Mouse (Mus musculus) fat pad, adult 2 months (tissue): ENCODE data around the gene H2-M3.
"Not testable (repeated sequence)": the region's sequence is repeated elsewhere in the genome, so short reads cannot be mapped to it uniquely, and the experiment has no call there.

Experiments used
- DNase-seq: peaks from one replicate; pipeline ENCODE4 v3.0.0-alpha.2; 2011; ENCODE audit warnings: low read depth, low spot score; ENCODE audit errors: extremely low read depth

Gene H2-M3

DNA sequence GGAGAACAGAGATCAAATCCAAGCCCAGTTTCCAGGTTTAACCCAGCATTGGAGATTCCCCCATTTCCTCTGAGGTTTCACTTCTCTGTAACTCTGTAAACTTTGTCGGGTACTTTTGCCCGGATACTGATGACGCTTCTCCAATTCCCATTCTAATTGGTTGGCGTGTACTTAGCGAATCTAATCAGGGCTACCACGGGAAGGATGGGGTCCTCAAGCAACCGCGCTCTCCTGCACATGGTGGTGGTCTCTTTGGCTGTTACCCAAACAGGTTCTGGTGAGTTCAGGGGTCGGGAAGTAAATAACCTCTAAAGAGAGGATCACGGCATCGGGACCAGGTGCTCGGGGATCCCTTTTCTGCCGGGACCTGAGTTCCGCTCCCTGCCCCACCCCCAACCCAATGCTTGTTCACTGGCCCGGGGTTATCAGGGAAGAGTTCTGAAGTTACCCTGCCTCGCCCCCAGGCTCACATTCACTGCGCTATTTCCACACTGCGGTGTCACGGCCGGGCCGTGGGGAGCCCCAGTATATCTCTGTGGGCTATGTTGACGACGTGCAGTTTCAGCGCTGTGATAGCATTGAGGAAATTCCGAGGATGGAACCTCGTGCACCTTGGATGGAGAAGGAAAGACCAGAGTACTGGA lies at the start of gene H2-M3:
TSS of gene H2-M3 (plus strand) at position 163 of the 644 bp plus-strand sequence.
- peak; percentile 1 for DNase-seq

DNA sequence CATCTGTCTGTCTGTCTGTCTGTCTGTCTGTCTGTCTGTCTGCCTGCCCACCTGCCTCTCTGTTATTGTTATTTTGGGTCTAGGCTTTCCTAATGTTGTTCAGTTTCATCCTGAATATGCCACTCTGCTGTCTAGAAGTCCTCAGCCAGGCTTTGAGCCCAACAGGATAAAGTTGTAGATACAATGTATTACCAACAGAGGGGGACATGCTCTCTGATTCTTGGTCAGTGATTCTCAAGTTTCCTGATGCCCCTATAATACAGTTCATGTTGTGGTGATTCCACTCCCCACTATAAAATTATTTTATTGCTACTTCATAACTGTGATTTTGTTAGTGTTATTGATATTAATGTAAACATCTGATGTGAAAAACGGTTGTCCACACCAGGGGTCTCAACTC lies 48.1 kb upstream of the H2-M3 start:
- no peak for DNase-seq

DNA sequence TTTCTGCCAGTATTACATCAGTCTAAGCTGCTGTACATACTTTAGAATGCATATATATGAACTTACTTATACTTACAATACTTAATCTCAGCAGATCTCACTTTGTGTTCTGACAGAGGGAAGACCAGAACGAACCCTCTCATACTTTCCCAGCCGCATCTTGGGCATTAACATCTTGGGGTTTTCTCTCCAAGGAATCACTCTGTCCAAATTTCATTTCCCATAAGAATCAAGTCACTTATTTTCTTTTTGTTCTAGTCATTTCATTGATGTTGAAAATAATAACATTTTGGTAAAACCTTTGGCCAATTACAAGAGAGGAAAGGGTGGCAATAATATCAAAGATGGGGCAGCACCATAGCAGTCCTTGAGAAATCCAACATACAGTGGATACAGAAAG lies 32.8 kb upstream of the H2-M3 start, which contains the start of gene Olfr97:
TSS of gene Olfr97 (minus strand) at position 101 of the 400 bp plus-strand sequence.
- DNase-seq, result not testable (repeated sequence)

DNA sequence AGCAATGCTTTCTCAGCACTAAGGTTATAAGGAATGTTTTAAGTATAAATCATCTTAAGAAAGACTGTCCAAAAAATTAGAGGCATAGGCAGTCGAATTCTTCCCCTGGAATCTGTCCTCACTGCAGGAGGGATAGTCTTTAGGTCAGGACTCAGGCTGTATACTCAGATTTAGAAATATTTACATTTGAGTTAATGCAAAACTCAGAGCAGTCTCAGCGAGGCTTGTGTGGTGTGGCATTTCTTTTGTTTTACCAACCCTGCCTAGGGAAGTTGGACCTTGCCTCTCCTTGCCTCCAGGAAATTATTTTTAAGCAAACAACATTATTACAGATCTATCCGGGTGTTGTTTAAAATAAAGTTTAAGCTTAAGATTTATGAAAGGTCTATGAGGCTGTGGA lies 27.8 kb upstream of the H2-M3 start:
- no peak for DNase-seq

DNA sequence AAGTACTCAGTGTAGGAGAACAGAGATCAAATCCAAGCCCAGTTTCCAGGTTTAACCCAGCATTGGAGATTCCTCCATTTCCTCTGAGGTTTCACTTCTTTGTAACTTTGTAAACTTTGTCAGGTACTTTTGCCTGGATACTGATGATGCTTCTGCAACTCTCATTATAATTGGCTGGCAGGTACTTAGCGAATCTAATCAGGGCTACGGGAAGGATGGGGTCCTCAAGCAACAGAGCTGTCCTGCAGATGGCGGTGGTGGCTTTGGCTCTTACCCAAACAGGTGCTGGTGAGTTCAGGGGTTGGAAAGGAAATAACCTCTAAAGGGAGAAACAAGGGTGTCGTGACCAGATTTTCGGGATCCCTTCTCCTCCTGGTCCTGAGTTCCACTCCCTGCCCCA lies 23.3 kb upstream of the H2-M3 start:
- no peak for DNase-seq

DNA sequence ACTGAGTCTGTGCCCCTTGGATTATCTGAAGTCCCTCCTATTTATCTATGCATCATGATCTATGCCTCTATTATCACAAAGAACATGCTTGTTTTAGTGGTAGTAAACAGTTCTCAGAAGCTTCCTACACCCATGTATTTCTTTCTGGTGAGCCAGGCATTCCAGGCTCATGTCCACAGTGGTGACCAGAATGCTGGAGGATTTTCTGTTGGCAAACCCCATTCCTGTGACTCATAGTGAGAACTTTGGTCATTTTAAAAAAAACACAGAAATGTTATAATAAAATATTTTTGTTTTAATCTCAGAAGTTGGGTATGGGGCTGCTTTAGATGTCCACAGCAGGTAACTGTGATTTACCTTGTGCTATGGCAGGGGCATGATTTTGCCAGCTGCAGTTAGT lies 20.6 kb upstream of the H2-M3 start:
- no peak for DNase-seq

DNA sequence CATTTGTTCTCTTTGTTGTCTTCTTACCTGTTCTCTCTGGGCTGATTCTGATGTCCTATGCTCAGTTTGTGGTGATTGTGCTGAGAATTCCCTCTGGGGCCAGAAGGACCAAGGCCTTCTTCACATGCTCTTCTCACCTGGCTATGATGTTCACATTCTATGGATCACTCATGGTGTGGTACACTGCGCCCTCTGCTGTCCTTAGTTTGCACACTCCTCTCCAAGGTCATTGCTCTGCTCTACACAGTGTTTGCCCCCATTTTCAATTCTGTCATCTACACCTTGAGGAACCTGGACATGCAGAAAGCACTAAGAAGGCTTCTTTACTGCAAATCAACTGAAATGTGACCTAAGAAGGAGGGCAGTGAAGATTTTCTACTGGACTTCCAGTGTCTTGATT lies 19.5 kb upstream of the H2-M3 start:
- DNase-seq, result no peak

DNA sequence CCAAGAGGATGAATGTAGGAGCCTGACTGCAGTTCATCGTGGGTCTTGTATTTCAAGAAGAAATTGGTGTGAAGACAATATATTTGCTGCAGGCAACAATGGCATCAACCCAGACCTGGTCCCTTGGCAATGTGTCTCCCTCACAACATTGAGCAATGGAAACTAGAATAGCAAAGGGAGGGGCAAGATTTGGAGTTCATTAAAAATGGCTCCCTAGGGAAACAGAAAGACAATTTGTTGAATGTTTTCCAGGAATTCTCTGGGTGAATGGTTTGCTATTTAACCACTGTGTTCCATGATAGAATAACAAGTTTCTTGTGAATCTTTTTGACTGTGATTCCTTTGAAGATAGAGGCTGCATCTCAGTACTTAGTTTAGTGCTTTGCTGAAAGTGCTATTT lies 6.4 kb upstream of the H2-M3 start, which contains the start of gene Olfr98:
TSS of gene Olfr98 (minus strand) at position 124 of the 400 bp plus-strand sequence.
- no peak for DNase-seq

DNA sequence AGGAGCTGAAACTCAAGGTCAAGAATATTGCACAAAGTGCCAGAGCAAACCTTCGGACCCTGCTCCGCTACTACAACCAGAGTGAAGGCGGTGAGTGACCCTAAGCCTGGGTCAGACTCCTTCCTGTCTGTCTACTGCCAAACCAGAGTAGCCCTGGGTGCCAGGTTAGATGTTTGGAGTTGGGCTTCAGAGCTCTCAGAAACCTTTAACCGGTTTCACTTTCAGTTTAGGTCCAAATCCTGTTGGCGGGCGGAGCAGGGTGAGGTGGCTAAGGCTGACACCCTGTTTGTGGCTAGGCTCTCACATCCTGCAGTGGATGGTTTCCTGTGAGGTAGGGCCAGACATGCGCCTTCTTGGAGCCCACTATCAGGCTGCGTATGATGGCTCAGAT lies 677 bp downstream of the H2-M3 start:
- DNase-seq, result no peak

DNA sequence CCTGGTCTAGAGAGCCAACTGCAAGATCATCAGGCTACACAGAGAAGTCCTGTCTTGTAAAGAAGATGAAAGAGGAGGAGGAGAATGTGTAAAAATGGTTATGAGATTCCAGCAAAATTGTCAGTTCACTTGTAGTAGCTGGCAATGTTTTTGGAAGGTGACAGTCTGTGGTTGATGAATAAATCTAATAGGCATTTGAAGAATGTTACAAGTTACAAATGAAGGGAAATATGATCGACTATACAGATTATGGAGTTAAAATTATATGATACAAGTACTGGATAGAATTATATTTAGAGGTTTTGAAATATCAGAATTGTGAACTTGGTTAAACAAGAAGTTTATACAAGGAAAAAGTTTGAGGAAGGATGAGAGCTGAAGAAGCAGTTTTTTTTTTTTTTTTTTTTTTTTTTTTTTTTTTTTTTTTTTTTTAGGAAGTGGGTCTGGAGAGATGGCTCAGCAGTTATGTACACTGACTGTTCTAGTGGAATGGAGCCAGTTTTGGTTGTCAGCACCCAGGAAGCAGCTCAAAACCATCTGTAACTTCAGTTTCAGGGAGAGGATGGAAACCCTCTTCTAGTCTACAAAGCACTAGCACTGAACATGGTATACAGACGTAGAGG lies 5.7 kb downstream of the H2-M3 start:
- no peak for DNase-seq

DNA sequence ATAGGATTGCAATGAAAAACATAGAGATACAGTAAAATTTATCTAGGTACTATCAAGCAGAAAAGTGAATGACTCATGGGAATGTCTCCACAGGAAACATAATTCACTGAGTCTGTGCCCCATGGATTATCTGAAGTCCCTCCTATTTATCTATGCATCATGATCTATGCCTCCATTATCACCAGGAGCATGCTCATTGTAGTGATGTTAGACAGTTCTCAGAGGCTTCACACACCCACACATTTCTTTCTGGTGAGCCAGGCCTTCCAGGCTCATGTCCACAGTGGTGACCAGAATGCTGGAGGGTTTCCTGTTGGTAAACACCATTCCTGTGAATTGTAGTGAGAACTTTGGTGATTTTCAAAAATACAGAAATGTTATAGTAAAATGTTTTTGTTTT lies 6.6 kb downstream of the H2-M3 start:
- no peak for DNase-seq

DNA sequence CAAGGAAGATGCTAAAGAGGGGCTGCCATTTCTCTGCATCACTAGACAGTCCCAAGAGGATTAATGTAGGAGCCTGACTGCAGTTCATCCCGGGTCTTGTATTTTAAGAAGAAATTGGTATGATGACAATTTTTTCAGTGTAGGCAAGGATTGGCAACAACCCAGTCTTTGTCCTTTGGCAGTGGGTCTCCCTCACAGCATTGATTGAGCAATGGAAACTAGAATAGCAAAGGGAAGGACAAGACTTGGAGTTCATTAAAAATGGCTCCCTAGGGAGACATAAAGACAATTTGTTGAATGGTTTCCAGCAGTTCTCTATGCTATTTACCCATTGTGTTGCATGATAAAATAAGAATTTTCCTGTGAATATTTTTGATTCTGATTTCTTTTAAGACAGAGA lies 10.3 kb downstream of the H2-M3 start:
- no peak for DNase-seq

DNA sequence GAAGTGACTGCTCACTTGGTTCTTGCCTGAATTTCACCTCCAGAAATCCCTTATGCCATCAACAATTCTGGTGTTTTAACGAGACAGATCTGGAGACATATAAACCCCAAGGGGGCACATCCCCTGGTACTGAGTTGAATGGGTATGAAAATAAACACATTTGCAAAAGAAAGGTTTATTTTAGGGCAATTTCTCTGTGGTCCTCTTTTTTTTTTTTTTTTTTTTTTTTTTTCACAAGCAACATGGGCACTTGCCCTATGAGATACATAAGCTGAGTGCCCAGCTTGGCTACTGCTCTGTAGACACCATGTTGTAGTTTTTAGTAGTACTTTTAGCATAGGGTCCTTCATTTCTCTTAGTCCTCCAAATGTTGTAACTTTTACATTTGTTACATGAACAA lies 13.3 kb downstream of the H2-M3 start, which contains the start of gene Olfr99:
TSS of gene Olfr99 (minus strand) at position 101 of the 400 bp plus-strand sequence.
- DNase-seq, result no peak

DNA sequence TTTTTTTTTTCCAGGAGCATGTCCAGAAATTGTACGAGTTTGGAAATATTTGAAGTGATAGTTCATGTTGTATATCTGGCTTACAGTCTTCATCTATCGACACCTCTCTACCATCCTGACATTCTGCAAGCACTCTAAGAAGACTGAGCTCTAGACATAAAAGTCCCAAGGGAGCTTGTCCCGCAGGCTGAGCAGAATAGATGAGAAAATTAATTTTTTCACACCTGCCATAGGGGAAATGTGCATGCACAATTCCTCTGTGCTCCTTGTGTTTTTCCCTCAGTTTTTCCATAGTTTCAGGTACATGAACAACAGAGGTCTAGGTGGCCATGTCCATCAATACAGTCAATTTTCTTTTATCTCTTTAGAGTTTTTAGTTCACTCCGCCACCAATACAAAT lies 34.2 kb downstream of the H2-M3 start, which contains the start of gene Olfr101:
TSS of gene Olfr101 (minus strand) at position 101 of the 400 bp plus-strand sequence.
- no peak for DNase-seq

DNA sequence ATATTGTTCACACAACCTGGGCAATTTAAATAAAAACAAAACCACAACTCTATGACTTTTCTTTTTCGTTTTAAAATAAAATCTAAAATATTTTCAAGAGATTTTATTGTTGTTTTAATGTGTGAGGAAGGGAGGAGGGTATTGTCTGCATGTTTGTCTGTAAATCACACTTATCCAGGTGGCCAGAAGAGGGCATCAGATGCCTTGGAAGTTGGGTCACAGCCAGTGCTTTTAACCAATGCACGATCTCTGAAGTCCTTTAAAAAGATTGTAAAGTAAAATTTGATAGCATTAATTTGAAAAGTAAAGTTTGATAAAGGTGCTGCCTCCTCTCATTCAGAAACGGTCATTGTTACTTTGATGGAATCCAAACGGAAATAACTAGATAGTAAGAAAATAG lies 38.5 kb downstream of the H2-M3 start:
- no peak for DNase-seq

DNA sequence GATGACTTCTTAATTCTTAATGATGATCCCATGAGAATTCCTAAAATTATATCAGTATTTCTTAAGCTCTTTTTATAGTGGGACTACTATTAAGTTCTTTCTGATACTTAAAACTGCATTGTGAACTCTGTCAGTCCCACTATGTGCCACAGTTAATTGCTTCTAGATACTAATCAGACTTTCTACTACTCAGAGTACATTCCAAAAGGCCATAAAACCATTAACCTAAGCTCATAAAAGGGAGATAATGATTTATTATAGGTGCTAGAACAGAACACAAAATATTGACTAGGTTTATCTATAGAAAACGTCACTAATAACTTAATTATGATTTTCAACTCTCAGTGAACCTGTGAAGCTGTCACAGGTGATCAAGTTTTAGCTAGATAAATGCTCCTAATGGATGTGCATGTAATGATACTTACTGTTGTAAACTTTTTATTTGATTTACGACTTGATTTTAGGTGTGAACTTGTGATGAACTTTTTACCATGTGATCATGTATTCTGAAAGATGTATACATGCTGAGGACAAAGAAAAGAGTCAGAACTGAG lies 40.2 kb downstream of the H2-M3 start:
- DNase-seq, result no peak

DNA sequence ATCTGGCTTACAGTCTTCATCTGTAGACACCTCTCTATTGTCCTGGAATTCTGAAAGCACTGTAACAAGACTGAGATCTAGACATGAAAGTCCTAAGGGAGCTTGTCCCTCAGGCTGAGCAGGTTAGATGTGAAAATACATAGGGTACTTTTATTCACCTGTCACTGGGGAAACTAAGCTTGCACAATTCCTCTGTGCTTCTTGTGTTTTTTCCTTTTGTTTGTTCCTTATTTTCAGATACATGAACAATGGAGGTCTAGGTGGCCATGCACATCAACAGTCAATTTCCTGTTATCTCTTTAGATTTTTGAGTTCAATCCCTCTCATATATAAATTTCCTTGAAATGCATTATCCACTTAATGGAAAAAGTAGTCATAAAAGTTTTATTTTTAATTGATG lies 46.9 kb downstream of the H2-M3 start, which contains the start of gene Olfr102:
TSS of gene Olfr102 (minus strand) at position 101 of the 400 bp plus-strand sequence.
- DNase-seq, result no peak
